Mouse (Mus musculus) brain, embryonic 14.5 days (tissue): ENCODE results near the gene Elmo2.

Source experiments
- CTCF ChIP-seq: fragments of 200-500 bp; IDR thresholded peaks from 2 replicates; pipeline ENCODE4 v1.5.1; 2012; ENCODE audit warnings: inconsistent platforms, mild to moderate bottlenecking, moderate library complexity, borderline replicate concordance; ENCODE audit not compliant: insufficient read depth, insufficient read length; ENCODE audit errors: extremely low read depth
- POLR2A ChIP-seq: fragments of 200-500 bp; IDR thresholded peaks from 2 replicates; pipeline ENCODE4 v1.6.1; 2012; ENCODE audit warnings: mild to moderate bottlenecking, inconsistent platforms, borderline replicate concordance; ENCODE audit not compliant: poor library complexity, insufficient read depth, insufficient read length, severe bottlenecking; ENCODE audit errors: extremely low read depth

GRCm38 (mm10) chr2:165270858-165271257 is 55.4 kb downstream of the Elmo2 start:
- TF ChIP-seq CTCF (no peak), POLR2A (no peak)
